Mouse (Mus musculus) G1E (cell line): Measurements from ENCODE around the gene Cnot3. TPM values are rescaled to one million over a fixed set of nuclear protein-coding genes. Genes with fewer than 3 reads are reported as not detected.
"Not testable (repeated sequence)": the region's sequence is repeated elsewhere in the genome, so short reads cannot be mapped to it uniquely, and the experiment has no call there.

Source experiments
- ATAC-seq: 2 replicates; pipeline ENCODE4 v1.8.0; 2016; ENCODE audit warnings: mild to moderate bottlenecking; ENCODE audit not compliant: insufficient number of reproducible peaks, poor library complexity, low FRiP score, severe bottlenecking; ENCODE audit errors: extremely low read depth
- DNase-seq: peaks from one replicate; pipeline ENCODE4 v3.0.0; 2012; ENCODE audit warnings: low spot score
- H3K27me3 ChIP-seq: 2 replicates; pipeline ENCODE4 v1.6.1; 2012; ENCODE audit warnings: mild to moderate bottlenecking, low read length, inconsistent platforms; ENCODE audit not compliant: insufficient read depth
- H3K36me3 ChIP-seq: replicated peaks from 2 replicates; pipeline ENCODE3; 2012; ENCODE audit warnings: mild to moderate bottlenecking, inconsistent platforms
- H3K4me1 ChIP-seq: 2 replicates; pipeline ENCODE4 v1.6.1; 2012; ENCODE audit warnings: low read depth, low read length, inconsistent platforms, mixed read lengths; ENCODE audit not compliant: insufficient read depth
- H3K4me3 ChIP-seq: 2 replicates; pipeline ENCODE4 v1.5.1; 2012; ENCODE audit warnings: low read depth, mild to moderate bottlenecking, inconsistent platforms, low read length, moderate library complexity, mixed read lengths
- H3K9me3 ChIP-seq: replicated peaks from 2 replicates; pipeline ENCODE4 v1.6.1; 2012; ENCODE audit warnings: inconsistent platforms
- CTCF ChIP-seq: IDR thresholded peaks from 2 replicates; pipeline ENCODE4 v1.5.1; 2012; ENCODE audit warnings: low read depth, low read length, inconsistent platforms, mixed read lengths
- GATA1 ChIP-seq: IDR thresholded peaks from 2 replicates; pipeline ENCODE4 v1.6.1; 2012; ENCODE audit warnings: borderline replicate concordance, low read length, inconsistent platforms, mixed read lengths
- GATA2 ChIP-seq: IDR thresholded peaks from 2 replicates; pipeline ENCODE4 v1.6.1; 2012; ENCODE audit warnings: low read depth, low read length, inconsistent platforms, borderline replicate concordance
- POLR2AphosphoS5 ChIP-seq: IDR thresholded peaks from 2 replicates; pipeline ENCODE4 v1.6.1; 2012; ENCODE audit warnings: low read depth, low read length, inconsistent platforms; ENCODE audit not compliant: insufficient replicate concordance
- TAL1 ChIP-seq: conservative IDR thresholded peaks from 2 replicates; pipeline ENCODE4 v1.6.1; 2012; ENCODE audit warnings: low read depth, low read length, inconsistent platforms, mixed read lengths
- polyA plus RNA-seq: library from polyadenylated mRNA; stranded (reverse); fragments of >175 nt; gene quantifications from 2 replicates; pipeline ENCODE4 v1.2.3, GENCODE M21; 2012
- total RNA-seq, 2 experiments: library from RNA; stranded (forward) in 1 of 2; stranded (reverse) in 1 of 2; fragments of 200-1000 nt in 1 of 2; fragments of >200 nt in 1 of 2; fragmentation: Nextera tagmentation in 1 of 2; gene quantifications; 2 replicates each; pipeline ENCODE4 v1.2.3; 2014 to 2017

The Cnot3 gene
- total and polyA plus RNA-seq, 3 experiments, result 20.7 to 506 (median 245) TPM

GRCm38 (mm10) chr7:3703879-3704441 lies 58.9 kb downstream of the Cnot3 start, which contains the start of gene Rps9:
Gene Rps9 (plus strand): TSS chr7:3703993.
- H3K9me3 ChIP-seq, result no peaks in the 10 kb centered on the region
- peak within 1 kb of the TSS; percentile 75 for H3K4me3 ChIP-seq
- peaks cover 49% of the 10 kb centered on the region for H3K36me3 ChIP-seq
- peak; percentile 79 for ATAC-seq
- DNase-seq, result peak; percentile 73
- TF ChIP-seq POLR2AphosphoS5 (peak; percentile 97), CTCF (no peak), GATA2 (no peak), GATA1 (no peak)
- H3K4me1 ChIP-seq, result peaks cover 23% of the 10 kb centered on the region
- no peaks in the 10 kb centered on the region for H3K27me3 ChIP-seq

- no peak for TF ChIP-seq GATA2
- TF ChIP-seq TAL1, result no peak
- no peak for TF ChIP-seq GATA1
- no peak for TF ChIP-seq POLR2AphosphoS5
- TF ChIP-seq CTCF, result no peak
- H3K4me3 ChIP-seq, result peak overlapping the region; percentile 75
- no peaks in the 10 kb centered on the region for H3K27me3 ChIP-seq
- peaks cover 23% of the 10 kb centered on the region for H3K4me1 ChIP-seq
- DNase-seq (no peak), ATAC-seq (no peak)
- H3K9me3 ChIP-seq, result no peaks in the 10 kb centered on the region
- H3K36me3 ChIP-seq, result peaks cover 45% of the 10 kb centered on the region
These were observed 59.4 kb downstream of the Cnot3 start for GRCm38 (mm10) chr7:3704475-3704874.

- H3K36me3 ChIP-seq, result peaks cover 35% of the 10 kb centered on the region
- not testable (repeated sequence) for H3K27me3 ChIP-seq, ATAC-seq, H3K9me3 ChIP-seq, DNase-seq
- H3K4me3 ChIP-seq, result peak overlapping the region; percentile 75
- H3K4me1 ChIP-seq, result peaks cover 23% of the 10 kb centered on the region
These were observed 60.4 kb downstream of the Cnot3 start for GRCm38 (mm10) chr7:3705461-3705860.

GRCm38 (mm10) chr7:3705911-3706310 lies 60.8 kb downstream of the Cnot3 start:
- ATAC-seq, result no peak
- no peak for TF ChIP-seq TAL1
- TF ChIP-seq CTCF, result no peak
- TF ChIP-seq GATA1, result no peak
- TF ChIP-seq GATA2, result no peak
- no peak for TF ChIP-seq POLR2AphosphoS5
- H3K4me3 ChIP-seq, result peak overlapping the region; percentile 75
- H3K9me3 ChIP-seq, result no peaks in the 10 kb centered on the region
- H3K27me3 ChIP-seq, result no peaks in the 10 kb centered on the region
- peaks cover 35% of the 10 kb centered on the region for H3K36me3 ChIP-seq
- peaks cover 23% of the 10 kb centered on the region for H3K4me1 ChIP-seq
- no peak for DNase-seq

- ATAC-seq (no peak), DNase-seq (no peak)
- H3K9me3 ChIP-seq, result no peaks in the 10 kb centered on the region
- no peaks in the 10 kb centered on the region for H3K27me3 ChIP-seq
- TF ChIP-seq GATA2 (no peak), GATA1 (no peak), TAL1 (no peak), CTCF (no peak), POLR2AphosphoS5 (no peak)
- peaks cover 29% of the 10 kb centered on the region for H3K36me3 ChIP-seq
- H3K4me3 ChIP-seq, result peak overlapping the region; percentile 75
- peaks cover 23% of the 10 kb centered on the region for H3K4me1 ChIP-seq
These were observed 61.4 kb downstream of the Cnot3 start for GRCm38 (mm10) chr7:3706343-3706934.

GRCm38 (mm10) chr7:3707027-3707426 lies 62.0 kb downstream of the Cnot3 start:
- H3K27me3 ChIP-seq, result no peaks in the 10 kb centered on the region
- H3K4me3 ChIP-seq, result peak overlapping the region; percentile 20; the same call in 1 of the 2 replicates
- DNase-seq, result peak; percentile 63
- TF ChIP-seq POLR2AphosphoS5 (no peak), CTCF (no peak)
- peak; percentile 62 for ATAC-seq
- H3K4me1 ChIP-seq, result peaks cover 23% of the 10 kb centered on the region
- H3K9me3 ChIP-seq, result no peaks in the 10 kb centered on the region
- H3K36me3 ChIP-seq, result peaks cover 28% of the 10 kb centered on the region
